Mouse (Mus musculus): Measurements from ENCODE around the gene Caskin2. TPM values are rescaled to one million over a fixed set of nuclear protein-coding genes. Genes with fewer than 3 reads are reported as not detected.

Caskin2 gene
- total RNA-seq, 2 experiments from 2014 or later = 19.1 to 19.9 TPM

GRCm38 (mm10) chr11:115809311-115809781 is 4.1 kb downstream of the Caskin2 start:
- no peak for DNase-seq (ENCODE audit: low spot score in 2 of 2)
- intact Hi-C loops (cut with DNase I) = no loop called here

GRCm38 (mm10) chr11:115808696-115809310 is 4.6 kb downstream of the Caskin2 start:
- DNase-seq (ENCODE audit: low spot score in 2 of 2) = no peak
- intact Hi-C loops (cut with DNase I) = no loop called here

GRCm38 (mm10) chr11:115807971-115808370 is 5.5 kb downstream of the Caskin2 start:
- no peak for DNase-seq (ENCODE audit: low spot score in 2 of 2)
- intact Hi-C loops (cut with DNase I) = no loop called here

- intact Hi-C loops (cut with DNase I) = no loop called here
These were observed 6.1 kb downstream of the Caskin2 start for GRCm38 (mm10) chr11:115807306-115807705.

GRCm38 (mm10) chr11:115806154-115806553 is 7.3 kb downstream of the Caskin2 start:
- no peak for DNase-seq (ENCODE audit: low spot score in 2 of 2)
- intact Hi-C loops (cut with DNase I) = no loop called here

More at GRCm38 (mm10) chr11:115807306-115807705, 6.1 kb downstream of the Caskin2 start:
- no peak for DNase-seq (ENCODE audit: low spot score in 2 of 2)

- no peak for DNase-seq (ENCODE audit: low spot score in 2 of 2)
- intact Hi-C loops (cut with DNase I) = no loop called here
These were observed 8.4 kb downstream of the Caskin2 start for GRCm38 (mm10) chr11:115805005-115805404.

- intact Hi-C loops (cut with DNase I) = no loop called here
- DNase-seq (ENCODE audit: low spot score in 2 of 2) = no peak
These were observed 10.2 kb downstream of the Caskin2 start for GRCm38 (mm10) chr11:115803072-115803709.

GRCm38 (mm10) chr11:115800981-115801380 is 12.5 kb downstream of the Caskin2 start:
- intact Hi-C loops (cut with DNase I) = no loop called here
- DNase-seq (ENCODE audit: low spot score in 2 of 2) = no peak

GRCm38 (mm10) chr11:115797665-115798064 is 15.8 kb downstream of the Caskin2 start:
- DNase-seq (ENCODE audit: low spot score in 2 of 2) = no peak
- intact Hi-C loops (cut with DNase I) = no loop called here

GRCm38 (mm10) chr11:115796898-115797297 is 16.5 kb downstream of the Caskin2 start:
- DNase-seq (ENCODE audit: low spot score in 2 of 2) = no peak
- intact Hi-C loops (cut with DNase I) = no loop called here

- intact Hi-C loops (cut with DNase I) = no loop called here
- peak in 1 of 2 experiments; percentile 2 for DNase-seq (ENCODE audit: low spot score in 2 of 2)
These were observed 21.1 kb downstream of the Caskin2 start for GRCm38 (mm10) chr11:115792353-115792752.

- DNase-seq (ENCODE audit: low spot score in 2 of 2) = no peak
- intact Hi-C loops (cut with DNase I) = no loop called here
These were observed 21.5 kb downstream of the Caskin2 start for GRCm38 (mm10) chr11:115791919-115792318.

GRCm38 (mm10) chr11:115789787-115790186 is 23.7 kb downstream of the Caskin2 start:
- intact Hi-C loops (cut with DNase I) = no loop called here
- peak in 1 of 2 experiments; percentile 3 for DNase-seq (ENCODE audit: low spot score in 2 of 2)

GRCm38 (mm10) chr11:115786473-115786872 is 27.0 kb downstream of the Caskin2 start:
- DNase-seq (ENCODE audit: low spot score in 2 of 2) = no peak

GRCm38 (mm10) chr11:115780141-115781070 is 33.0 kb downstream of the Caskin2 start:
- peak; percentile 64 for DNase-seq (ENCODE audit: low spot score in 2 of 2)
- intact Hi-C loops (cut with DNase I) = no loop called here

More at GRCm38 (mm10) chr11:115786473-115786872, 27.0 kb downstream of the Caskin2 start:
- intact Hi-C loops (cut with DNase I) = no loop called here

GRCm38 (mm10) chr11:115779038-115779571 is 34.3 kb downstream of the Caskin2 start:
- intact Hi-C loops (cut with DNase I) = loop anchor here (2.0 kb wide), 1 partner anchor 56 kb away; no protein-coding TSS in a partner anchor

GRCm38 (mm10) chr11:115777487-115778335 is 35.7 kb downstream of the Caskin2 start:
- intact Hi-C loops (cut with DNase I) = loop anchor here (2.0 kb wide), 1 partner anchor 55 kb away; no protein-coding TSS in a partner anchor
- no peak for DNase-seq (ENCODE audit: low spot score in 2 of 2)

More at GRCm38 (mm10) chr11:115779038-115779571, 34.3 kb downstream of the Caskin2 start:
- peak; percentile 40 to 48 for DNase-seq (ENCODE audit: low spot score in 2 of 2)

- intact Hi-C loops (cut with DNase I) = no loop called here
These were observed 36.5 kb downstream of the Caskin2 start for GRCm38 (mm10) chr11:115776954-115777353.

More at GRCm38 (mm10) chr11:115776954-115777353, 36.5 kb downstream of the Caskin2 start:
- no peak for DNase-seq (ENCODE audit: low spot score in 2 of 2)
